Mouse (Mus musculus): ENCODE results near the gene Srpr. TPM values are rescaled to one million over a fixed set of nuclear protein-coding genes. Genes with fewer than 3 reads are reported as not detected.

The Srpr gene
- 55.2 and 75.4 TPM in 2 replicates for total RNA-seq (2014; rRNA removed)
- polyA plus RNA-seq (2012; rRNA removed): 88.5 and 91.0 TPM in 2 replicates

DNA sequence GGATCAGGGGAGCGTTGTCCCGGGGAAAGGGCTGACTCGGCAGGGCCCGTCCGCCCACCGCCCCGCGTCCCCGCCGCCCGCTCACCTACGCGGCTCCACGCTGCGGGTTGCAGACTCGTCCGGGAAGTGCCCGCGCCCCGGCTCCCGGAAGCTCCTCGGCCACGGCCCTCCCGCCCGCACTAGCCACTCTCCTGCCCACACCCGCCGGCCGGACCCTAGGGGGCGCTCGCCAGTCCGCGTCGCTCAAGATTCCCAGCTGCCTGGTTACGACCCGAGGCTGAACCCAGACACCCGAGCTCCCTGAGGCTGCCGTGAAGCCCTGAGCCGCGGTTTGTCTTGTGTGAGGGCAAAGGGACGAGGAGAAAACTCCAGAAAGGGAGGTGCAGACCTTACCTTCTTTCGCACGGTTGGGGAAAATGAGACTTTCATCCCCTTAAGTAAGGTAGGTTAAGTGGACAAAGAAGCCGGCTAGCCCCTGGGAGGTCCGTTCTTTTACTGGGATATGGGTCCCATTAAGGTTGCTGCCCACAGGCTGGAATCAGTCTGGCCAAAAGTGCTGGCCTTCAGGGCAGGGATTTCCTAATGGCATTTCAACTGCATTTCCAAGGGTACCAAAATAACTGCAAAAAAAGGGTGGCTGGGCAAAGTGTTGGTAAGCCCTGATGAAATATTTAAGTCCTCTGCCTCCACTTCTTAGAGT lies at the start of gene Srpr, which contains the start of gene Tirap:
TSS of gene Srpr (plus strand) at position 404 of the 700 bp plus-strand sequence.
TSS of gene Tirap (minus strand) at position 520 of the 700 bp plus-strand sequence.
- peak; percentile 75 for DNase-seq (ENCODE audit: extremely low read depth, low read depth, low spot score)
- H3K27me3 ChIP-seq (ENCODE audit: control insufficient read depth, insufficient read depth, low read length): no peaks in the 10 kb centered on the region
- peaks cover 4% of the 10 kb centered on the region; the same call in 1 of the 2 replicates for H3K79me2 ChIP-seq (ENCODE audit: control insufficient read depth, insufficient read depth, low read length)
- peak within 1 kb of the TSS; percentile 71 for H3K4me3 ChIP-seq (ENCODE audit: insufficient read depth, low read depth, low read length)
- H3K36me3 ChIP-seq (ENCODE audit: control insufficient read depth, insufficient read depth, low read length): peaks cover 5% of the 10 kb centered on the region; the same call in 1 of the 2 replicates
- H3K4me1 ChIP-seq (ENCODE audit: control insufficient read depth, insufficient read depth, low read length): peaks cover 13% of the 10 kb centered on the region
- peak; percentile 42; the same call in 1 of the 2 replicates for TF ChIP-seq POLR2A (IDR thresholded peaks at IDR 0.05; ENCODE audit: extremely low read depth, insufficient read depth, low read length)
- TF ChIP-seq CTCF (IDR thresholded peaks at IDR 0.05; ENCODE audit: low read depth, low read length): peak; percentile 86
- under 1% methylated on average over 44 of the region's 44 CpGs for WGBS
- peak within 1 kb of the TSS; percentile 86 for H3K9ac ChIP-seq (ENCODE audit: low read depth, low read length)
- H3K27ac ChIP-seq (replicated peaks; ENCODE audit: insufficient read depth, low read depth, low read length): peak within 1 kb of the TSS; percentile 81

GRCm38 (mm10) chr9:35152923-35153322 lies 47.1 kb upstream of the Srpr start:
- DNase-seq (ENCODE audit: extremely low read depth, low read depth, low spot score): no peak
- Histone ChIP-seq H3K4me3 (ENCODE audit: insufficient read depth, low read depth, low read length) (no peak overlapping the region), H3K27ac (replicated peaks; ENCODE audit: insufficient read depth, low read depth, low read length) (no peak overlapping the region), H3K27me3 (ENCODE audit: control insufficient read depth, insufficient read depth, low read length) (no peaks in the 10 kb centered on the region), H3K36me3 (ENCODE audit: control insufficient read depth, insufficient read depth, low read length) (no peaks in the 10 kb centered on the region), H3K4me1 (ENCODE audit: control insufficient read depth, insufficient read depth, low read length) (peaks cover 5% of the 10 kb centered on the region), H3K9ac (ENCODE audit: low read depth, low read length) (no peak overlapping the region), H3K79me2 (ENCODE audit: control insufficient read depth, insufficient read depth, low read length) (peaks cover 21% of the 10 kb centered on the region)
- TF ChIP-seq CTCF (IDR thresholded peaks at IDR 0.05; ENCODE audit: low read depth, low read length): no peak
- no peak for TF ChIP-seq POLR2A (IDR thresholded peaks at IDR 0.05; ENCODE audit: extremely low read depth, insufficient read depth, low read length)
- 97% methylated on average over 1 of the region's 1 CpGs for WGBS

DNA sequence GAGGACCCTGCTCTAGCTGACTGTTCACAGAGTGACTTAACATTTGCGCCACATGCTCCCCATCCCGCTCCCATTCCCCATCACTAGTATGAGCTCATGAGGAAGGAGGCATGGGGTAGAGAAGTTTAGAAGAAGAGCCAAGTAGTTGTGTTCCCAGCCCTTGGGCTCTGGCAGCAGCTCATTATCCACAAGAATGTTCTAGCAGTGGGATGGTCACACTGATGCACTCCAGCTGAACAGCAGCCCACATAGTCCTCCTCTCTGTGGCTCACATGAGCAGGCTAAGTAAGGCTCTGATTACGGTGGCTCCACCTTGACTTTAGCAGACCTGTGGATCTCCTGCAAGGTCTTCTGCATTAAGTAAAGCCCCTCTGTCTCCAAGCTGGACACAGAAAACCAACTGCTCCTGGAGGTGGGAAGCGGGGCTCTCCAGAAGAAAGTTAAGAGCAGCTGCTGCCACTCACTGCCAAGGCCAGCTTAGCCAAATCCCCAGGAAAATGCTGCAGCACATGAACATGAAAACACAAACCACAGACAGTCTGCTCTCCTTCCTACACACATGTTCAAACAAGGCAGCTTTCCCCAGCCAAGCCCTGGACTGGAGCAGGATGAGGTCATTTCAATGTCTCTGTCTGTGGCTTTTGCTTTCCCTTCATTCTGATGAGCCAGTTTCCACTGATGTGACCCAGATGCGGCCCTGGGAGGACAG lies 43.8 kb upstream of the Srpr start:
- Histone ChIP-seq H3K27me3 (ENCODE audit: control insufficient read depth, insufficient read depth, low read length) (no peaks in the 10 kb centered on the region), H3K27ac (replicated peaks; ENCODE audit: insufficient read depth, low read depth, low read length) (peak overlapping the region; percentile 37), H3K4me3 (ENCODE audit: insufficient read depth, low read depth, low read length) (no peak overlapping the region), H3K4me1 (ENCODE audit: control insufficient read depth, insufficient read depth, low read length) (peaks cover 5% of the 10 kb centered on the region), H3K79me2 (ENCODE audit: control insufficient read depth, insufficient read depth, low read length) (peaks cover 26% of the 10 kb centered on the region), H3K36me3 (ENCODE audit: control insufficient read depth, insufficient read depth, low read length) (peaks cover 1% of the 10 kb centered on the region; the same call in 1 of the 2 replicates), H3K9ac (ENCODE audit: low read depth, low read length) (no peak overlapping the region; the same call in 1 of the 2 replicates)
- 80% methylated on average over 5 of the region's 5 CpGs for WGBS
- DNase-seq (ENCODE audit: extremely low read depth, low read depth, low spot score): no peak
- TF ChIP-seq CTCF (IDR thresholded peaks at IDR 0.05; ENCODE audit: low read depth, low read length) (no peak), POLR2A (IDR thresholded peaks at IDR 0.05; ENCODE audit: extremely low read depth, insufficient read depth, low read length) (no peak)

GRCm38 (mm10) chr9:35156862-35157261 lies 43.1 kb upstream of the Srpr start:
- peaks cover 5% of the 10 kb centered on the region for H3K4me1 ChIP-seq (ENCODE audit: control insufficient read depth, insufficient read depth, low read length)
- TF ChIP-seq CTCF (IDR thresholded peaks at IDR 0.05; ENCODE audit: low read depth, low read length) (no peak), POLR2A (IDR thresholded peaks at IDR 0.05; ENCODE audit: extremely low read depth, insufficient read depth, low read length) (no peak)
- no peaks in the 10 kb centered on the region for H3K27me3 ChIP-seq (ENCODE audit: control insufficient read depth, insufficient read depth, low read length)
- peaks cover 1% of the 10 kb centered on the region; the same call in 1 of the 2 replicates for H3K36me3 ChIP-seq (ENCODE audit: control insufficient read depth, insufficient read depth, low read length)
- DNase-seq (ENCODE audit: extremely low read depth, low read depth, low spot score): no peak
- 85% methylated on average over 4 of the region's 4 CpGs for WGBS
- peak overlapping the region; percentile 8; the same call in 1 of the 2 replicates for H3K9ac ChIP-seq (ENCODE audit: low read depth, low read length)
- H3K4me3 ChIP-seq (ENCODE audit: insufficient read depth, low read depth, low read length): no peak overlapping the region
- H3K27ac ChIP-seq (replicated peaks; ENCODE audit: insufficient read depth, low read depth, low read length): peak overlapping the region; percentile 37; the same call in 1 of the 2 replicates
- peaks cover 26% of the 10 kb centered on the region for H3K79me2 ChIP-seq (ENCODE audit: control insufficient read depth, insufficient read depth, low read length)

- 91% methylated on average over 3 of the region's 3 CpGs for WGBS
- Histone ChIP-seq H3K4me3 (ENCODE audit: insufficient read depth, low read depth, low read length) (no peak overlapping the region), H3K9ac (ENCODE audit: low read depth, low read length) (no peak overlapping the region), H3K4me1 (ENCODE audit: control insufficient read depth, insufficient read depth, low read length) (peaks cover 14% of the 10 kb centered on the region), H3K79me2 (ENCODE audit: control insufficient read depth, insufficient read depth, low read length) (peaks cover 26% of the 10 kb centered on the region), H3K36me3 (ENCODE audit: control insufficient read depth, insufficient read depth, low read length) (peaks cover 1% of the 10 kb centered on the region; the same call in 1 of the 2 replicates), H3K27ac (replicated peaks; ENCODE audit: insufficient read depth, low read depth, low read length) (no peak overlapping the region), H3K27me3 (ENCODE audit: control insufficient read depth, insufficient read depth, low read length) (no peaks in the 10 kb centered on the region)
- TF ChIP-seq POLR2A (IDR thresholded peaks at IDR 0.05; ENCODE audit: extremely low read depth, insufficient read depth, low read length) (no peak), CTCF (IDR thresholded peaks at IDR 0.05; ENCODE audit: low read depth, low read length) (no peak)
- no peak for DNase-seq (ENCODE audit: extremely low read depth, low read depth, low spot score)
Observed at GRCm38 (mm10) chr9:35158477-35158876, 41.5 kb upstream of the Srpr start.

Measured in liver, adult 2 months (tissue).